Mouse (Mus musculus): ENCODE data around the gene Il1rapl2.
"Not testable (repeated sequence)": the region's sequence is repeated elsewhere in the genome, so short reads cannot be mapped to it uniquely, and the experiment has no call there.

The Il1rapl2 gene

DNA sequence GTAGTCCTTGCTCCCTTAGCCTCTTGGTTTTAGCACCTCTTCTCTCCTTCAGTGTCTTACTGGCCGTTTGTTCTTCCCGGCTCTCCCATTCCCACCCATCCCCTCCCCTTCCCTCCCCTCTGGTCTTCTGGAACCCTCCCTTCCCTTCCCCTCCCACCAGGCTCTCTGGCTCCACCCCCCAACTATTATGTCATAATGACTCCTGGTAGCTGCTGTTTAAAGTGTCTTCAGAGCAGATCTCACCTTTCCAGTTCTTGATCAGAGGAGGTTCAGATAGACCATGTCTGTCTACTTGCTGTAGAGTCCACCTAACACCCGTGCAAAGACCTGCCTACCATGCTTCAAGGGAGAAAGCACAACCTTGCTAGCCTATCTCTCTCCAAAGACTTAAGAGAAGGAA is 639.1 kb downstream of the Il1rapl2 start, which contains the start of gene Tex13a:
Gene Tex13a, minus strand, starts transcription at position 101 of the 400 bp plus-strand sequence.
- DNase-seq: no peak

DNA sequence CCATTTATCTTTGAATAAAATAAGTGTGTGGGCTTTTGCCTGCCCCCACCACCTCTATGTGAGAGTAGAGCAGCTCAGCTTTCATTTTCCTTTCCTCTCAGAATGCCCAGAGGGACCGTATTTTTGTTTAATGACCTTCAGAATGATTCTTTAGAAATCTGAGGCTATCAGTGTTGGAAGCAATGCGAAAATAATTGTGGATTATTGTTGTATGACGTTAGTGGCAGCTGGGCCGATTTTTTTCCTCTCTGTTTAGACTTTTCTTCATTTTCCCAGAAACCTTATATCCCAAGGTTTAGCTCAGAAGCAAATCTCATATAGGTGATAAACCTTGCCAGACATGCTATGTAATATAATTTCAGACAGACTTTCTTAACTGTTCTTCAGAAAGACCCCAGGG is 664.2 kb downstream of the Il1rapl2 start:
- no peak for DNase-seq

DNA sequence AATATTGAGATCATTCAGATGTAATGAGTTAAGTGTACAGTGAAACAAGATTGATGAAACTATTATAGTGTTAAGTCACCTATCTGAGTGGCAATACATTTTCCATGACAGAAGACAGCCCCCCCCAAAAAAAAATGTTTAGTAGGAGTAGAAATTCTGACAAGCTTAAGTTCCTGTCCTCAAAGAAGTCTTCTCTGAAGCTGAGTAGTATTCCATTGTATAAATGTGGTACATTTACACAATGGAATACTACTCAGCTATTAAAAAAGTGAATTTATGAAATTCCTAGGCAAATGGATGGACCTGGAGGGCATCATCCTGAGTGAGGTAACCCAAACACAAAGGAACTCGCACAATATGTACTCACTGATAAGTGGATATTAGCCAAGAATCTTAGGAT is 778.3 kb downstream of the Il1rapl2 start:
- DNase-seq: not testable (repeated sequence)

DNA sequence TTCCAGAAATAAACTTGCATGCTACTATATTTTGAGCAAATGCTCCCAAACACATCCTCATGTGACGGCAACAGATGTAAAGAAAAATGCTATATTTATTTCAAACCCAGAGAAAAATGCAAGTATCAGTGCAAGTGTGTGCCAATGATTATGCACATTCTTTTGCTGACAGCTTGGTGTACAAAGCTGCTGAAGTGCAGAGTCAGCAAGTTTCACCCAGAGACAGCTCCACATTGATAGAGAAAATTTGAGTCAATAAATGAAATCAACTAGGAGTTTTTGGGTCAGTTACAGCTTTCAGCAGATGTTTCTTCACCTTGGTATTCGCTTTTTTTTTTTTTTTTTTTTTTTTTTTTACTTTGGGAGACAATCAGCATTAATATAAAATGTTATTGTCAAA is 863.4 kb downstream of the Il1rapl2 start:
- no peak for DNase-seq

DNA sequence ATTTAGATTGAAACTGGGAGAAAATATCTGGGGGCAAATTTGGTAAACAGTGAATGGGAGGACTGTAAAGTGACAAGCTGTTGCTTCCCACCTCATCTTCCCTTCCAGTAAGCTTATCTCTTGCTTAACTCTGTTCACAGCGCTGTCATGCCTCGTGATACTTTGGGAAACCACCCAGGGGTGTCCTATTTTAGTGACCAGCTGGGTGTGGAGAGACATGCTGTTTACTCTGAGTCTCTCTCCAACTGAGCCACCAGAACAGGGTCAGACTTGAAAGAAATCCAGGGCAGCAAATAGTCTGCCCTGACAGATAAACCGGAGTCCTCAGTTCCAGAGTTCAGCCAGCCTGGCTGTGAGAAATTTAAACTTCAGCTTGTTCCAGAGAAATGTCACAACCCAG is 867.5 kb downstream of the Il1rapl2 start:
- no peak for DNase-seq

DNA sequence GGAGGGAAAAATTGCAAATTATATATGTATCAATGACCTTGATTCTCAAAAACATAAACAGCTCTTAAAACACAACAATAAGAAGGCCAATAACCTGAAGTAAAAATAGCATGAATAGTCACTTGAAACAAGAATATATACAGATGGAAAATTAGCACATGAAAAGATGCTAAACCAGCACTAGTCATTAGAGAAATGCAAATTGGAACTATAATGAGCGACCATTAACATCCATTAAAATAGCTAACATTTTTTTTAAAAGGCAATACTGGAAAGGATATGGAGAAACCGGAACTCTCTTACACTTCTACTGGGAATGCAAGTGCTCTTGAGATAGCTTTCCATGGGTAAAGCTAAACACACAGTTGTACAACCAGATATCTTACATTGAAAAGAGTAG is 879.4 kb downstream of the Il1rapl2 start:
- no peak for DNase-seq

DNA sequence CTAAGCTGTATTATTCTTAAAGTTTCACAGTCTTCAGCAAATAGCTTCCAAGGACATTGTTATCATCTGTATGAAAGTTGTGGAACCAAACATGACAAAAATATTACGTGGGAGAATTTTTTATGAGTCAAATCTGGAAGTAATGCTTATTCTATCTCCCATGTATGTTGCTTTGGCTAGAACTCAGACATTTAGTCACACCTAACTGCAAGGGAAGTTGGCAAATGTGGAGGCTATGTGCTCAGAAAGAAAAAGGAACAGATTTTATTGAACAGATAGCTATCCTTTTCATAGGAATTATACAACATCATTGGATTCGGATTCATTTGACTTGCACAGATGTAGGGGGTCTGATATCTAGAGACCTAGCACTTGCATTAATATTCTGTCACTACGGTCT is 908.1 kb downstream of the Il1rapl2 start:
- DNase-seq: no peak

DNA sequence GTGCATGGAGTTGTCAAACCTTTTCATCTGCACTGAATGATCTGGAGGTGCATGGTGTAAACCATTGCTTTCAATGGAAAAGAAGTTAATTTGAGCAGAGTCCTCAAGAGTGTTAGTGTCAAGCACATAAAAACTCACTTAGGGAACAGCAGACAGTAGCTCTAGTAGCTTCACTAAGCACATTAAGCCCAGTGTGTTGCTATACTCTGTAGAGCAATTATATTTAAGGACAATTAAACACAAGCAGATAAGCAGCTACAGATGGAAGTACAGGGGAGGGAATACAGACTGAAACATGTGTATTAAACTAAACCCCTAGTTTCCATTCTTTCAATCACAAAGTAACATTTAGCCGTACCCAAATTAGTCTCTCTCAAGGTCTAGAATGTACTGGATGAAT is 930.1 kb downstream of the Il1rapl2 start:
- DNase-seq: no peak

DNA sequence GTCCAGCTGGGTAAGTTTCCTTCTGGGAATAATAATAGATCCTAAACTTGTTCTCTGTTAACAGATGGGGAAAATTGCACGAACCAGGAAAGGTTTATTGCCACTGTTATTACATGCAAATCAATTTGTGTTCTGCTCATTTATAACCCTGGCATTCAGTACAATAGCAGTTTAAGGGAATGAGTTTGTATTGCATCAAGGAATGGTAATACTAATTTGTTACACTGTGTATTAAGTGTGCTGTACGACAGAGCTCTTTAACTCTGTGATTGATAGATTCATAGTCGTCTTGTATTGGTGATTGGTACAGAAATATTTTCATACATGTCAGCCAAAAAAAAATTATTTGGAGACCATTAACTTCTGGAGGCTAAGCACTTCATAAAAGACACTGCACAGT is 934.6 kb downstream of the Il1rapl2 start:
- no peak for DNase-seq

DNA sequence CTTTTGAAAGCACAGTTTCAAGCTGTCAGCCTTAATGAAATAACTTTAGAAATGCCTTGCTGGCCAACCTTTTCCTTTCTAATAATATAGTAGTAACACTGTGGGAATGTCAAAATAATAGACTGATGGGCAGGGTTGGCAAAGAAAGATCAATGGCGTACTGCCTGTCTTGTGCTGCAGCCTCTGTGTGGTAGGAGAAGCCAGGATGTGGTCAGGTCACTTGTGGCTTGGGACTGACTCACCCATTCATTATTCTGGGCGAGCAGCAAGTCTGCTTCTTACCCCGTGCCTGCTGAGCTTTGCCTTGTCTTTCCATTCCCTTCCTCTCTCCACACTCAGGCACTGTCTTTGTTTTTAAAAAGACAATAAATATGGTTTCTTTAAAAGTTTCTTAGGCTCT is 1049.7 kb downstream of the Il1rapl2 start:
- DNase-seq: no peak

DNA sequence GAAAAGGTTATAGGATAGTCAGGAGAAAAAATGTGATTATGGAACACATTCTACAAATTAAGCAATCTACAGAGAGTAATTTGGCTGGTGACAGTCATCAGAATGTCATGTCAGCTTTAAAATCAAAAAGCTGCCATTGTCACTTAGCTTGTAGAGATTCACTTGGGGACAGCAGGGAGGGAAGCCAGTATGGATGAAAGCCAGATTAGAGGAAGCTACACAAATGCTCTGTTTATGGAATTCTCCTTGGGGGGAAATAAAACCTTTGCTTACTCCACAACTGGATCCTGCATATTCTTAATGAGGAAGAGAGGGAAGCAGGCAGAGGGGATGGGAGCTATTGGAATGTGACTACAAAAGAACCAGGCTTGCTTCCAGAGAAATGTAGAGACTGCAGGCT is 1054.9 kb downstream of the Il1rapl2 start:
- DNase-seq: no peak

DNA sequence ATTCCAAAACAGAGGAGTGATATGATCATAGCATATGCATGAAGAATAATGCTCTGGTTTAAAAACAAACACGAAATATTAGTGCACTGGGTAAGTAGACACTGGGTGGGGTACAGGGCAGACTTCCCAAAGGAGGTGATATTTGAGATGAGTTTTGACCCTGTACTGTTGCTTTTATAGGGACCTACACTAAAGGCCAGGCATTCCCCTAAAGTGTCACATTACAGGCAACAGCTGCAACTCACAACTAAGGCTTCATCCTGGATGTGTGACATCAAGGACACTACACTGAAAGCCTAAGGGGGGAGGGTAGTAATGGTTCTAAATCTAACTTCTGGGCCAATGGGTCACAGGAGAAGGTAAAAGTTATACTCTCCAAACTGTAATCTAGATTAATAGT is 1152.0 kb downstream of the Il1rapl2 start:
- no peak for DNase-seq

DNA sequence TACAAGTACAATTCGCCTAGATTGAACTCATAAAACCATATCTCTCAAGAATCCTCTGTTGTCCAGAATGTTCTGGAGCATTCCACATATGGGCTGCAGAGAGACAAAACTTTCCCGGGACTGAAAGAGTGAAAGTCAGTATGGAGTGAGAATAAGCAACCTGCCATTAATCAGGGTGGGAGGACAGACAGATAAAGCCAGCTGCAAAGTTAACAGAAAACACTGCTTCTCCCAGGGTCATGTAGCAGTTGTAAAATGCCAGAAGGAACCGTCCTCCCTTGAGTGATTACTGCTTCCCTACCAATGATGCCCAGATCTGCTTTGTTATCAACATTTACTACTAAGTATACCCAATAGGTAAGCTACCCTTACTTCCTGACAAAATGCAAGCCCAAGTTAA is 1230.5 kb downstream of the Il1rapl2 start:
- no peak for DNase-seq

DNA sequence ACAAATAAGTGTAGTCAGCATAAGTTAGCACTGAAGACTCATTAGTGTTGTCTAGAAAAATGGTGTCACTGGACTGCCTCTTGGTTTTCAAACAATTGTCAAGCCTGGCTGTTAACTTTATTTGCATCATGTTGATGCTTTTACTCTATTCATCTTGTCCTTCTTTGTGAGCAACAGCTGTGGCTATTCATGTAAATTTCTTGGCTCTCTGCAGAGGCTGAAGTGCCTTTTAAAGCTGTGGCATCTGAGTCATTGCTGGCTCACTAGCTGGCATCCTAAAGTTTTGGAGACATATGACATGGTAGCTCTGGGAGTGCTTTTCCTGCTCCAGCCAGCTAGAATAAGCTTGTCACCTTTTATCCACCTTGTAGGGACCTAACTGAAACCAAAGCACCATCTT is 1261.5 kb downstream of the Il1rapl2 start:
- no peak for DNase-seq

DNA sequence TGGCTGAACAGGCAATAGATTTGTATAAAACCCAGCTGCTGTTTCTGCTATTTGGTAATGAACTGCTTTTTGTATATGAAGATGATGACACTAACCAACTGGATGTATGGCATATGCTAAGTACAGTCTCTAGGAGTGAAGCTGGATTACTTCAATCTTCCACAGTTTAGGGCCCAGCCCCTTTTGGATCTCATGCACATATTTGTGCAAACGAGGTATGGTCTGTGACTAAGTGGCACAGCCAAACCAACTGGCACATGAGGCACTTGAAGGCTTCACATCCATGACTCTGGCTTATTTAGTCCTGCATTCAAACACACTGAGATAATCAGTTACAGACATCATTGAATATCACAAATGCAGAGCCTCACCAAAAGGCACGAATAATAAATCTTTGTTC is 1263.5 kb downstream of the Il1rapl2 start:
- DNase-seq: no peak

DNA sequence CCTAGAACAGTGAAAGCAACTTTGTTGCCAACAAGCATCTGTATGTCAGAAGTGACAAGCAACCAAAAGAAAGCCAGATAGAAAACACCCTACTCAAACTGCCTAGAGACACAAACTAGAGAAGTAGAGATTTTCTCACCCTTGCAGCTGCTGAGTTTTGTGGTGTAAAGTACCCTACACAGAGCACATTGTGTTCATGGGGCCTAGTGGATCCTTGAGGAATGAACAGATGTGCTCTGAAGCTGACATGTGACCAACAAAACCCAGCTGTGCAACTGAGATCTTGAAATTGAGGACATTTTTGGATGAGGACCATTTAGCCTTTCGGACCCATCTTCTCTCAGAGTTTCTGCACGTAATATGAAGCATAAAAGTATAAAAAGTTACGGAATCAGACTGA is 1268.0 kb downstream of the Il1rapl2 start:
- DNase-seq: no peak
